Mouse (Mus musculus): ENCODE results near the gene Cpsf4l.

Gene Cpsf4l

GRCm38 (mm10) chr11:113697571-113697970, 12.2 kb downstream of the Cpsf4l start:
- DNase-seq = no peak

DNA sequence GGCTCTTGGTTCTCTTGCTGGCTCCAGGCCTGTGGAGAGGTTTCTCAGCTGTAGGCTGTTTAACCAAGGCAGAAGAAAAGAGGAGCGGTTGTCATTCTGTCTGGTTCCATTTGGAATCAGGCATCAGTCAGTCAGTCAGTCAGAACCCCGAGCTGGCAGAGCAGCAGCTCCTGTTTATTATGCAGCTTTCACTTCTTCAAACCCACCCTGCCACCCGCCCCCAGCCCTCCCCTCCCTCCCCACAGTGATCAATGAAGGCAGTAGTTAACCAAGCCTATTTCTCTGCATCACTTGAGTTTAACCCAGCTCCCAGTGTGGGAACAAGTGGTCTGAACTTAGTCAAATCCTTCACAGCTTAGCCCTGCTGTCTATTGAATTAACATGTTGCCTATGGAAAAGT, 18.0 kb downstream of the Cpsf4l start:
- no peak for DNase-seq

- DNase-seq = peak; percentile 38 to 59
These were observed 18.5 kb downstream of the Cpsf4l start for GRCm38 (mm10) chr11:113691318-113691717.

- DNase-seq = no peak
These were observed 19.3 kb downstream of the Cpsf4l start for GRCm38 (mm10) chr11:113690506-113690905.

DNA sequence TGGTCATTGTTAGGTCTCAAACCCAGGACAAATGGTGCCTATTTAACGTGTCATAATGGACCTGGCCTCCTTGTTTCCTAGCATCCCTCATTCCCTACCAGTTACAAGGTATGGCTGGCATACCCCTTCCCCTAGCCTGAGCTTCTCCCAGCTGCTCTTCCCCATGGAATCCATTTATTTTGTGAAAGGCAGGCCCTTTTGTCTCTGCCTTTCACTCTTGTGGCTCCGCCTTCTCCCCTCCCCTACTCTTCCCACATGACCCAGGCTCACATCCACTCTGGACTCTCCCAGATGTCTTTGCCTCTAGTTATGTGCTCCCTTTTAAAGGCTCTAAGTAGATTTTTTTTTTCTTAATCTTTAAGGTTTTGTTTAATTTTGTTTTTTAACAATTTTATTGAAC, 22.8 kb downstream of the Cpsf4l start:
- DNase-seq = peak; percentile 38 to 56

DNA sequence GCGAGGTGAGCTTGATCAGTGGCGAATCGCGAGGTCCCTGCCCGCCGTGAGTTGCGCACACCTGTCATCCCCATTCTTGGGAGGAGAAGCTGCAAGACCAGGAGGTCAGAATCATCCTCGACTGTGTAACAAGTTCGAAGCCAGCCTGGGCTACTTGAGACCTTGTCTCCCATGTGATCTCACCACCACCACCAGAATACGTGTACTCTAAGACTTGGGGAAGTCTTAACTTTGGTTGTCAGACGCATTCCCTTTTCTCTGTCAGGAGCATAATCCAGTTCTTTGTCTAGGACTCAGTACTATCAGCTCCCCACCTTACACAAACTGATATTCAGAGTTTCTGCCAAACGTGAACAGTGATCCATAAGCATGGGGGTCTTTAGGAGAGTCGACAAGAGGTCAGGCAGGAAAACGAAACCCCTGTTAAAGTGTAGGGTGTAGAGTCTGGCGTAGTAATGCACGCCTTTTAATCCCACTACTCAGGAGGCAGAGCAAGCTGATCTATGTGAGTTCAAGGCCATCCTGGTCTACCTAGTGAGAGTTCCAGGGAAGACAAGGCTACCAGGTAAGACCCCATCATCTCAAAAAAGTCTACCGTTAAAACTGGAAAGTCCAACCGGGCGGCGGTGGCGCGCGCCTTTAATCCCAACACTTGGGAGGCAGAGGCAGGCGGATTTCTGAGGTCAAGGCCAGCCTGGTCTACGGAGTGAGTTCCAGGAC, 24.9 kb downstream of the Cpsf4l start:
- no peak for DNase-seq

- peak; percentile 96 to 97 for DNase-seq
These were observed 25.7 kb downstream of the Cpsf4l start, which contains the start of the genes Fam104a and D11Wsu47e for GRCm38 (mm10) chr11:113683957-113684706. TSS of gene Fam104a (minus strand) at chr11:113684155. TSS of gene D11Wsu47e (plus strand) at chr11:113684412.

- no peak for DNase-seq
These were observed 26.2 kb downstream of the Cpsf4l start for GRCm38 (mm10) chr11:113683627-113683956.

DNA sequence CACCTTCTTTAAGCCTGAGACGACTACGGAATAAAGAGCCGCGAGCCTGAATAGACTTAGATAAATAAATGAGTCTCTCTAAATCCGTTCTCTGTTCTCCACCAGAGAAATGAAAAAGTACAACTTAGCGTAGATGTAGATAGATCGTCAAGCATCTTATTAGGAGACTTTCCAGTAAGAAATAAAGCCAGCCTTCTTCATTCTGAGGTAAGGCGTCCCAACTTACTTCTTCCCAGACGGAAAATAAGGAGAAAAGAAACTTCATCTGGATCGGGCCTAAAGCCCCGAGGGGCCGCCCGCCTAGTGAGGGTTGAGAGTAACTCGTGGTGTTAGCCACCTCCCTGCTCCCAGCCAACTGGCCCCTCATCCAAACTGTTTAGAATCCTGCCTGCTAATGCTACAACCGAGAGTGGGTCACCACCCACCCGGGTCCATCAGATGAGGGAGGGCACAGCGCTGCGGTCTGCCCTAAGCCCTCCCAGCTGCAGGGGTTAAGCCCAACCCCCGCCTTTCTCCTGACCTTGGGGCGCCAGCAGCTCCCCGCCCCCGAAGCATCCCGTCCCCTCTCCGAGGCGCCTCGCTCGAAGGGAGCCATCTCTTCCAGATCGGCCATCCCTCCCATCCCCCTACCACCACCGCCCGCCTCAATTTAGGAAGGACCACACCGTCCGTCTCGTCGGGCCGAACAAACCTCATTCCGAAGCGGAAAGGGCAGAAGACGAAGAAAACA, 26.8 kb downstream of the Cpsf4l start:
- DNase-seq = peak; percentile 73 to 81

DNA sequence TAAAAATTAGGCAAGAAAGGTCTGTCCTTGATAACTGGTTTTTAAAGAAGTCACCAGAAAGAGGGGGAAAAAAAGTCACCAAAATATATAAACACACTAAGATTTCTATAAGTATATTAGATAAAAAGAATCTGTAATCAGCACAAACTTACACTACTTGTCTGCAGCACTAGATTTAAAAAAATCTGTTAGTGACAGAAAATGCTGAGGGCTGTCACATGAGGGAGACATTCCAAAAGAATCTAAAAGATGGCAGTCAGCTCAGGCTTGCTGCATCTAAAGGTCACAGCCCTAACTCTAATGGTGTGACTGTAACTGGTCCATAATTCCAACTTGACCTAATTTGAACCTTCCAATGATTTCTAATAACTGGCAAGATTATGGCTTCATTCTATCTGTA, 27.8 kb downstream of the Cpsf4l start:
- no peak for DNase-seq

DNA sequence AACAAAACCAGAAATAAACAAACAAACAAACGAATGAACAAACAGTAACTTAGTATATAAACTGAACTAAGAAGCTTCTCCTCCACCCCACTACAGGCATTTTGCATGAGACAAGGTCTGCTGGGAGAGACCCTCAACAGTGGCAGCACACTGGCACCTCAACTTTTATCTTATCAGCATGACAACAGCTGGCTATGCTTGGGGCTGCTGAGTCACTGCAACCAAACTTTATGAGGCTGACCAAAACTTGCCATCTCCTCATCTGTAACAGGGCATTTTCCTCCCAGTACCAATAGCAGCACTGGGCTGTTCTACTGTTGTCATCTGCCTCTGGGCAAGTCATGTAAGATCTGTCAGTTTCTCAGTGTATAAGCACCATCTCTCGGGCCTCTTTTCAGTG, 28.9 kb downstream of the Cpsf4l start:
- no peak for DNase-seq

GRCm38 (mm10) chr11:113678373-113678772, 31.4 kb downstream of the Cpsf4l start:
- DNase-seq = peak; percentile 26 to 57

- DNase-seq = no peak
These were observed 32.4 kb downstream of the Cpsf4l start for GRCm38 (mm10) chr11:113677378-113677777.

DNA sequence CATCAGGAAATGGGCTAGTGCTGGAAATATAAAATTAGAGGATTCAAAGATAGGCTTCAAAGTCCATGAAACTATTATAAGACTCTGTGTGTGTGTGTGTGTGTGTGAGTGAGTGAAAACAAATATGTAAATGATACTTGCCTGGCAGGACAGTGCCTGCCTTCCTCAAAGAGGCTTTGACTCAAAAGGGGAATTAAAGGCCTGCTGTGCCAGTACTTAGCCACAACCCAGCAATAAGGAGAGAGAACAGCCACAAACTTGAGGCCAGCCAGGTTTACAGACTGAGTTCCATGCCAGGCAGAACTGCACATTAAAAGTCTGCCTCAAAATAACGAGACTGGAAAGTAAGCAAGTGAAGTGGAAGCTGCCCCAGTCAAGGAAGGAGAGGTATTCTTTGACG, 33.0 kb downstream of the Cpsf4l start:
- DNase-seq = no peak

DNA sequence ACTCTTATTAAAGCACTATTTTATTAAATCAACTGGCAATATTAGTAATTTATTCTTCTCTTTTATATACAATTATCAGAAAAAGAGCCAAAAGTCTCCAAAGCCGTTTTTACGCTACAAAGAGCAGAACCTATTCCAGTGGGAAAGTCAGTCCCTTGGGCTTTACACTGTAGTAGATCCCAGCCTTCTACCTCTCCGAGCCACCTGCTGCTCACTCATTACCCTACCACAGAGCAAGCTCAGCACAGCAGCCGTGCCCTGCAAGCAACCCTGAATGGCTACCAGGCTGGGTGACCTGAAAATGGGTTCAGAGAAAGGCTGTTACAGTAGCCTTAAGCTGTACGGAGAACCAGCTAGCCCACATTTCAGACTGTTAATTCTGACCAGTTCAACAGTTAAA, 35.2 kb downstream of the Cpsf4l start:
- no peak for DNase-seq

GRCm38 (mm10) chr11:113673614-113674013, 36.2 kb downstream of the Cpsf4l start:
- no peak for DNase-seq

DNA sequence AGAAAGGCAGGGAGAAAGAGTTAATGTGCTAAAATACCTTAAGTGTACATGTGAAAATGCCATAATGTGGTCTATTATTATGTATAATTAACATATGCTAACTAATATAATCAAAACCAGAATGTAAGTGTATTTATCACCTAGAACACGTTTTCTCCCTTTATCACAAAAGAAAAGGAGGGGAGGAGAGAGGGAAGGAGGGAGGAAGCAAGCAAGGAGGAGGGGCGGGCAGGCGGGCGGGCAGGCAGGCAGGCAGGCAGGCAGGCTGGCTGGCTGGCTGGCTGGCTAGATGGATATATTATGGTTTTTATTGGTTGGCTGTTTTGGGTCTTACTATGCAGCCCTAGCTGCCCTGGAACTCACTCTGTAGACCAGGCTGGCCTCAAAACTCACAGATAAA, 40.1 kb downstream of the Cpsf4l start:
- DNase-seq = no peak

DNA sequence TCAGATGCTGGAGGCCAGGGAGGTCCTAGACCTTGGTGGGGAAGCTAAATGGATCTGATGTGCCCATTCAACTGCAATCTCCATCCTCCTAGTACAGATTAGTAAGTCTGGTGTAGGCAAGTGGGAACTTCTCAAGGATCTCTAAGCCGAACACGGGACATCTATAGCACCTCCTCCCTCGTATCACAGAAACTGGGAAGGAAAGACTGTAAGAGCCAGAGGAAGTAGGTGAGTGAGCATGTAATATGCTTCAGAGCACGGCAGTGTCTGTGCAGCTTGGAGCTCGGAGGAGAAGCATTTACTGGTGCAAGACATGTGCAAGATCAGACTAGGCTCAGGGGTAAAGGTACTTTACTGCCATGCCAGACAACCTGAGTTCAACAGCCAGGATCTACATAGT, 41.0 kb downstream of the Cpsf4l start:
- DNase-seq = no peak

DNA sequence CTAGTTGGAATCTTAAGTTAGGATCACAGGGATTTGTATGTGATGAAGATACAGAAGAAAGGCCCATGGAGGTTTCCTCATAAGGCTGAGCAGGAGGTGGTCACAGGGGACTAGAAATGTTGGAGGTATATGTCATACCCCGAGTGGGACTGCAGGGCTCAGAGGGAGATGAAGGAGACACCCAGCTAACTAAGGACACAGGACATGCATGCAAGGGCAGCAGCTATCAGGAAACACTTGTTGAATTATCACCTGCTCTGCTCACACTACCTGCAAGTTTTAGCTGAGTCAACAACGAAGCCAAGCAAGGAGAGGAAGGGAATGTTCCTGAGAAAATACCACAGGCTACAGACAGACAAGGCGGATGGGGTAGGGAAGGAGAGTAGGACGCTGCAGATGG, 42.1 kb downstream of the Cpsf4l start:
- no peak for DNase-seq

GRCm38 (mm10) chr11:113667122-113667521, 42.7 kb downstream of the Cpsf4l start:
- peak; percentile 35 to 61 for DNase-seq

GRCm38 (mm10) chr11:113666648-113667047, 43.2 kb downstream of the Cpsf4l start:
- DNase-seq = peak; percentile 65 to 76

GRCm38 (mm10) chr11:113666205-113666604, 43.6 kb downstream of the Cpsf4l start:
- no peak for DNase-seq

DNA sequence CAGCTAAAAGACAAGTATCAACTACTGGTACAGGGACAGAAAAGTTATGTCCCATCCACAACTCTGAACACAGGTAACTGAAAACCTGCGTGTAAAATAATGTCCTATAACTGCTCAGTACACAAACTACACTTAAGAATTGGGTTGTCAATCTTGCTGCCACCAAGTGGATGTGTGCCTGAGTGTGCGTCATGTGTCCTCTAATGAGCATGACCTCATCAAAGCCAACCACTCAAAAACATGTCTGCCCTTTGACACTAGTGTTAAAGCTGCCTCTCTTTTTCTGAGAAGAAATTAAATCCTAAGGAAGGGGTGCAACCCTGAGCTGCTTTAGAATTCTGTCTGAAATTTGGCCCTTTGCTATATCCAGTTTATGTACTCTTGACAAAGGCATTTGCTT, 45.5 kb downstream of the Cpsf4l start:
- DNase-seq = no peak

Measured in kidney, postnatal 4 days (tissue).